33 mouse cellular contexts compared by ENCODE assay signal in genomic region chr19:44771499-44771898, GRCm38 (mm10). TPM values are rescaled to one million over a fixed set of nuclear protein-coding genes. Genes with fewer than 3 reads are reported as not detected.
DNase-seq lines count a peak whose midpoint lies in the region; ATAC-seq and TF ChIP-seq lines count a peak whose summit lies in the region.
"Had no signal": no experiment of that assay in that cellular context is flagged by ENCODE, and none has a peak within 500 bp of the region (broad histone marks: within the 10 kb centered on the region; RNA-seq: fewer than 3 reads in every experiment).

No protein-coding gene starts in this region.

- H3K79me2 ChIP-seq in liver, adult 2 months (ENCODE audit: control insufficient read depth, insufficient read depth, low read length): no peaks in the 10 kb centered on the region

- peaks cover 8% of the 10 kb centered on the region for H3K4me1 ChIP-seq in liver, adult 2 months (ENCODE audit: control insufficient read depth, insufficient read depth, low read length)
- H3K4me1 ChIP-seq in liver, embryonic 11.5 days (replicated peaks; ENCODE audit: control insufficient read depth, insufficient read depth, low read length): no peaks in the 10 kb centered on the region
- no peaks in the 10 kb centered on the region for H3K4me1 ChIP-seq in intestine, postnatal 0 days (replicated peaks; ENCODE audit: control insufficient read depth, insufficient read depth, low read length)
- H3K4me1 ChIP-seq in liver, embryonic 16.5 days (ENCODE audit: control insufficient read depth, low read depth, low read length): no peaks in the 10 kb centered on the region
- H3K4me1 ChIP-seq: embryonic facial prominence, embryonic 10.5 days; embryonic facial prominence, embryonic 13.5 days; forebrain, embryonic 12.5 days; forebrain, embryonic 15.5 days; heart, embryonic 10.5 days; heart, embryonic 13.5 days had no signal

- 16% methylated on average over 13 of the region's 13 CpGs for WGBS in liver, adult 2 months
- 72% methylated on average over 13 of the region's 13 CpGs for WGBS in liver, embryonic 11.5 days
- 52% methylated on average over 13 of the region's 13 CpGs for WGBS in intestine, postnatal 0 days
- 64% methylated on average over 13 of the region's 13 CpGs for whole genome bisulfite sequencing in liver, embryonic 16.5 days (ENCODE audit: insufficient replicate concordance)

- no peak overlapping the region for H3K4me3 ChIP-seq in liver, adult 2 months (ENCODE audit: insufficient read depth, low read depth, low read length)
- no peak overlapping the region for H3K4me3 ChIP-seq in liver, embryonic 11.5 days (ENCODE audit: low read depth, low read length)
- H3K4me3 ChIP-seq in intestine, postnatal 0 days (ENCODE audit: low read depth, low read length): no peak overlapping the region
- no peak overlapping the region for H3K4me3 ChIP-seq in liver, embryonic 16.5 days (ENCODE audit: low read depth, low read length)
- H3K4me3 ChIP-seq: embryonic facial prominence, embryonic 10.5 days; embryonic facial prominence, embryonic 13.5 days; erythroblast, embryonic 14.5 days; forebrain, embryonic 12.5 days; forebrain, embryonic 15.5 days; heart, adult 2 months; heart, embryonic 10.5 days; heart, embryonic 13.5 days had no signal

- intact Hi-C loops in gastrocnemius, postnatal 36 days (cut with DNase I): no loop called here

- no peak overlapping the region for H3K4me2 ChIP-seq in liver, embryonic 11.5 days
- no peak overlapping the region for H3K4me2 ChIP-seq in intestine, postnatal 0 days (replicated peaks; ENCODE audit: low read depth)
- H3K4me2 ChIP-seq in liver, embryonic 16.5 days (ENCODE audit: low read depth, low read length): no peak overlapping the region
- H3K4me2 ChIP-seq: embryonic facial prominence, embryonic 13.5 days; forebrain, embryonic 12.5 days; forebrain, embryonic 15.5 days; heart, embryonic 13.5 days; hindbrain, embryonic 14.5 days had no signal

- H3K36me3 ChIP-seq in liver, adult 2 months (ENCODE audit: control insufficient read depth, insufficient read depth, low read length): no peaks in the 10 kb centered on the region
- H3K36me3 ChIP-seq in liver, embryonic 11.5 days (ENCODE audit: control insufficient read depth, insufficient read depth, low read length): no peaks in the 10 kb centered on the region
- H3K36me3 ChIP-seq in intestine, postnatal 0 days (ENCODE audit: control insufficient read depth, insufficient read depth): no peaks in the 10 kb centered on the region
- H3K36me3 ChIP-seq in liver, embryonic 16.5 days (ENCODE audit: control insufficient read depth, insufficient read depth): no peaks in the 10 kb centered on the region
- H3K36me3 ChIP-seq: embryonic facial prominence, embryonic 10.5 days; embryonic facial prominence, embryonic 13.5 days; forebrain, embryonic 12.5 days; forebrain, embryonic 15.5 days; heart, embryonic 10.5 days; heart, embryonic 13.5 days had no signal

- no peaks in the 10 kb centered on the region for H3K27me3 ChIP-seq in liver, adult 2 months (ENCODE audit: control insufficient read depth, insufficient read depth, low read length)
- peaks cover 13% of the 10 kb centered on the region for H3K27me3 ChIP-seq in liver, embryonic 11.5 days (replicated peaks; ENCODE audit: control insufficient read depth, insufficient read depth, low read length)
- H3K27me3 ChIP-seq in intestine, postnatal 0 days (replicated peaks; ENCODE audit: control insufficient read depth, insufficient read depth, low read length): peaks cover 18% of the 10 kb centered on the region; the same call in 1 of the 2 replicates
- H3K27me3 ChIP-seq in liver, embryonic 16.5 days (ENCODE audit: control insufficient read depth, insufficient read depth, low read depth, low read length): no peaks in the 10 kb centered on the region; the same call in 1 of the 2 replicates

- TF ChIP-seq POLR2A in liver, adult 2 months (IDR thresholded peaks at IDR 0.05; ENCODE audit: extremely low read depth, insufficient read depth, low read length): no peak

- H3K27ac ChIP-seq in liver, adult 2 months (replicated peaks; ENCODE audit: insufficient read depth, low read depth, low read length): no peak overlapping the region
- H3K27ac ChIP-seq in liver, embryonic 11.5 days (ENCODE audit: low read depth, low read length): no peak overlapping the region
- H3K27ac ChIP-seq in intestine, postnatal 0 days (ENCODE audit: low read depth, low read length): no peak overlapping the region
- H3K27ac ChIP-seq in liver, embryonic 16.5 days (ENCODE audit: low read length): no peak overlapping the region
- H3K27ac ChIP-seq: embryonic facial prominence, embryonic 10.5 days; embryonic facial prominence, embryonic 13.5 days; forebrain, embryonic 12.5 days; forebrain, embryonic 15.5 days; heart, adult 2 months; heart, embryonic 10.5 days; heart, embryonic 13.5 days; hindbrain, embryonic 14.5 days; hindbrain, postnatal 0 days had no signal

- TF ChIP-seq CTCF in liver, adult 2 months (IDR thresholded peaks at IDR 0.05; ENCODE audit: low read depth, low read length): no peak
- no peak for TF ChIP-seq CTCF in intestine, postnatal 0 days (IDR thresholded peaks at IDR 0.05; ENCODE audit: low read depth)

- peak; percentile 91 for DNase-seq in liver, adult 2 months (ENCODE audit: extremely low read depth, low read depth, low spot score)
- DNase-seq in liver, embryonic 11.5 days (ENCODE audit: low spot score): no peak
- DNase-seq in gastrocnemius, postnatal 36 days: no peak
- DNase-seq in testis, postnatal 10 days (ENCODE audit: low spot score): no peak
- no peak for DNase-seq in left cerebral cortex, adult 11 months (ENCODE audit: low spot score)
- DNase-seq: adrenal gland, adult 2 months; adrenal gland, postnatal 25 days; cerebellum, adult 2 months; cerebellum, adult 9-11 months; cerebellum, postnatal 25 days; embryo, embryonic 11 days; gastrocnemius, postnatal 25 days; heart, adult 2 months; heart, postnatal 14 days; heart, postnatal 4 days had no signal

- H3K9ac ChIP-seq in liver, adult 2 months (ENCODE audit: low read depth, low read length): no peak overlapping the region
- no peak overlapping the region for H3K9ac ChIP-seq in liver, embryonic 11.5 days (ENCODE audit: low read depth, low read length)
- H3K9ac ChIP-seq in intestine, postnatal 0 days (ENCODE audit: low read depth, low read length): no peak overlapping the region
- no peak overlapping the region for H3K9ac ChIP-seq in liver, embryonic 16.5 days (ENCODE audit: low read depth, low read length)
- H3K9ac ChIP-seq: embryonic facial prominence, embryonic 13.5 days; forebrain, embryonic 12.5 days; forebrain, embryonic 15.5 days; heart, embryonic 13.5 days; hindbrain, embryonic 14.5 days had no signal

- ATAC-seq in liver, embryonic 11.5 days (replicated peaks; ENCODE audit: low FRiP score): no peak
- ATAC-seq in intestine, postnatal 0 days: peak; percentile 76; the same call in 1 of the 2 replicates
- ATAC-seq in liver, embryonic 16.5 days (ENCODE audit: low read depth): peak; percentile 81
- ATAC-seq: CD4-positive, CD25-positive, alpha-beta regulatory T cell, adult 4 months; forebrain, embryonic 15.5 days; hindbrain, postnatal 0 days had no signal

- no peaks in the 10 kb centered on the region for H3K9me3 ChIP-seq in liver, embryonic 11.5 days (ENCODE audit: control insufficient read depth, low read length)
- no peaks in the 10 kb centered on the region for H3K9me3 ChIP-seq in intestine, postnatal 0 days (ENCODE audit: control insufficient read depth)
- H3K9me3 ChIP-seq in liver, embryonic 16.5 days (replicated peaks; ENCODE audit: control insufficient read depth, low read length): no peaks in the 10 kb centered on the region
- H3K9me3 ChIP-seq: embryonic facial prominence, embryonic 10.5 days; embryonic facial prominence, embryonic 13.5 days; forebrain, embryonic 12.5 days; forebrain, embryonic 15.5 days; heart, embryonic 10.5 days; heart, embryonic 13.5 days had no signal

RNA-seq across cellular contexts. Expression of gene Pax2, which starts 15.7 kb away (rescaled TPM):
- not detected in 2 replicates for total RNA-seq in liver, adult 2 months (2014; rRNA removed)
- polyA plus RNA-seq in liver, adult 2 months (2012; rRNA removed): not detected in 2 replicates
- polyA plus RNA-seq in liver, embryonic 11.5 days (2014; fragmentation: Nextera tagmentation; extraction: Ambion mirVana): not detected in 2 replicates
- polyA plus RNA-seq in intestine, postnatal 0 days (2015; fragmentation: Nextera tagmentation; extraction: Ambion mirVana): not detected in 2 replicates
- not detected in 2 replicates for polyA plus RNA-seq in liver, embryonic 16.5 days (2015; fragmentation: Nextera tagmentation; extraction: Ambion mirVana)
- total RNA-seq in gastrocnemius, postnatal 36 days (2021): not detected
- total RNA-seq: adrenal gland, adult 2 months; adrenal gland, postnatal 25 days; common myeloid progenitor, adult 5-6 weeks; gastrocnemius, adult 8-10 months; gastrocnemius, postnatal 25 days; granulocyte monocyte progenitor cell, adult 5-6 weeks; heart, adult 2 months; heart, postnatal 14 days; heart, postnatal 4 days; MEL had no signal
- polyA plus RNA-seq: adrenal gland, adult 2 months; C2C12; erythroblast, embryonic 14.5 days; heart, adult 2 months; heart, embryonic 13.5 days; heart, embryonic 16.5 days had no signal
